Mouse (Mus musculus) midbrain, embryonic 11.5 days (tissue): ENCODE measurements around the gene Cbl. TPM values are rescaled to one million over a fixed set of nuclear protein-coding genes. Genes with fewer than 3 reads are reported as not detected.
"Not testable (repeated sequence)": the region's sequence is repeated elsewhere in the genome, so short reads cannot be mapped to it uniquely, and the experiment has no call there.

Experiments used
- ATAC-seq: fragments of 200-750 bp; cut with Nextera tagmentation; 2 replicates; pipeline ENCODE4 v1.8.0; 2017; ENCODE audit warnings: moderate TSS enrichment, moderate library complexity; ENCODE audit not compliant: low FRiP score
- DNase-seq: peaks from one replicate; pipeline ENCODE4 v3.0.0; 2015; ENCODE audit warnings: low spot score; ENCODE audit errors: missing footprints
- H3K27ac ChIP-seq: fragments of 300-500 bp; sonication (generic); 2 replicates; pipeline ENCODE4 v1.5.1; 2014; ENCODE audit warnings: low read depth, low read length
- H3K27me3 ChIP-seq: fragments of 300-500 bp; sonication (generic); 2 replicates; pipeline ENCODE4 v1.6.1; 2014; ENCODE audit warnings: mild to moderate bottlenecking, low read length, moderate library complexity, mixed read lengths; ENCODE audit not compliant: control insufficient read depth, insufficient read depth
- H3K36me3 ChIP-seq: fragments of 300-500 bp; sonication (generic); 2 replicates; pipeline ENCODE4 v1.6.1; 2014; ENCODE audit warnings: mild to moderate bottlenecking, low read length, moderate library complexity, mixed read lengths; ENCODE audit not compliant: control insufficient read depth, insufficient read depth
- H3K4me1 ChIP-seq: fragments of 300-500 bp; sonication (generic); 2 replicates; pipeline ENCODE4 v1.6.1; 2014; ENCODE audit warnings: low read length; ENCODE audit not compliant: control insufficient read depth, insufficient read depth
- H3K4me2 ChIP-seq: fragments of 300-500 bp; sonication (generic); 2 replicates; pipeline ENCODE4 v1.6.1; 2014; ENCODE audit warnings: mild to moderate bottlenecking, moderate library complexity
- H3K4me3 ChIP-seq: fragments of 300-500 bp; sonication (generic); 2 replicates; pipeline ENCODE4 v1.5.1; 2014; ENCODE audit warnings: low read depth, low read length
- H3K9ac ChIP-seq: fragments of 300-500 bp; sonication (generic); 2 replicates; pipeline ENCODE4 v1.6.1; 2014; ENCODE audit warnings: low read length
- H3K9me3 ChIP-seq: fragments of 300-500 bp; sonication (generic); 2 replicates; pipeline ENCODE4 v1.6.1; 2016; ENCODE audit warnings: low read length; ENCODE audit not compliant: control insufficient read depth
- WGBS: fragments of 180-500 bp; shearing (Covaris S2); extraction: QIAGEN DNeasy Blood & Tissue Kit; methylation state at CpG from one replicate; pipeline ENCODE4 v1.1.7; 2014; 5-methylcytosine and 5-hydroxymethylcytosine counted together
- polyA plus RNA-seq: library from polyadenylated mRNA; unstranded; fragments of >200 nt; fragmentation: Nextera tagmentation; extraction: Ambion mirVana; gene quantifications from 2 replicates; pipeline ENCODE4 v1.2.1, GENCODE M21; 2014

The Cbl gene
- polyA plus RNA-seq, 1 experiment from 2014 or later, result 20.9 TPM

- WGBS, result 76% methylated on average over 6 of the region's 6 CpGs
- DNase-seq (peak; percentile 21), ATAC-seq (no peak)
- Histone ChIP-seq H3K4me1 (no peaks in the 10 kb centered on the region), H3K27ac (no peak overlapping the region), H3K27me3 (no peaks in the 10 kb centered on the region), H3K4me3 (no peak overlapping the region), H3K9ac (no peak overlapping the region), H3K9me3 (no peaks in the 10 kb centered on the region), H3K4me2 (no peak overlapping the region), H3K36me3 (no peaks in the 10 kb centered on the region)
Measured at GRCm38 (mm10) chr9:44124317-44124716, 109.5 kb downstream of the Cbl start.

DNA sequence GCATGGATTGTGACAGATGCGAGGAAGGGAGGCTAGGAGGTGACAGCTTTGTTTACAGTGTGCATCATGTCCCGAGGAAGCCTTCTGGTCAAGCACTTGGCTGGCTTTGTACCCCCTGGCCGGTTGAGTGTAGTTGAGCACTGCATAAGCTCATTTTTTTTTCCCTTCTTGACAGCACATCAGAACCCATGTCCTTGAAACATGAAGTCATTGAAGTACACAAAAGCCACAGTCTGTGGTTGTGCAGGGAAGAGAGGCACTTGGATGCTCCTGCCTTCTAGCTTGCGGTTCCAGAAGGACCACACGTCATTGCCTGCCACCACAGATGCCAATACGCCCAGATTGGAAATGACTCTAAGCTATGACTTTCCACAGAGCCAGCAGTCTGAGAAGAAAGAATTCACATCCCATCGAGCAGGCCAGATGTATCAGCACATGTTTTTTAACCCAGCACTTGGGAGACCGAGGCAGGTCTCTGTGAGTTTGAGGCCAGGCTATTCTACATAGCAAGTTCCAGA lies 113.8 kb downstream of the Cbl start:
- no peak for DNase-seq
- no peaks in the 10 kb centered on the region for H3K4me1 ChIP-seq
- no peak overlapping the region for H3K4me2 ChIP-seq
- no peak overlapping the region for H3K27ac ChIP-seq
- H3K36me3 ChIP-seq, result no peaks in the 10 kb centered on the region
- no peak for ATAC-seq
- H3K27me3 ChIP-seq, result no peaks in the 10 kb centered on the region
- no peak overlapping the region for H3K4me3 ChIP-seq
- H3K9ac ChIP-seq, result no peak overlapping the region
- H3K9me3 ChIP-seq, result no peaks in the 10 kb centered on the region; the same call in 1 of the 2 replicates
- whole genome bisulfite sequencing, result 85% methylated on average over 8 of the region's 8 CpGs

- no peaks in the 10 kb centered on the region for H3K27me3 ChIP-seq
- no peak overlapping the region for H3K9ac ChIP-seq
- no peaks in the 10 kb centered on the region for H3K4me1 ChIP-seq
- 51% methylated on average over 5 of the region's 5 CpGs for WGBS
- ATAC-seq (no peak), DNase-seq (no peak)
- H3K27ac ChIP-seq, result no peak overlapping the region
- H3K4me3 ChIP-seq, result no peak overlapping the region
- no peaks in the 10 kb centered on the region; the same call in 1 of the 2 replicates for H3K9me3 ChIP-seq
- H3K36me3 ChIP-seq, result no peaks in the 10 kb centered on the region
- no peak overlapping the region for H3K4me2 ChIP-seq
Measured at GRCm38 (mm10) chr9:44119011-44119410, 114.8 kb downstream of the Cbl start.

DNA sequence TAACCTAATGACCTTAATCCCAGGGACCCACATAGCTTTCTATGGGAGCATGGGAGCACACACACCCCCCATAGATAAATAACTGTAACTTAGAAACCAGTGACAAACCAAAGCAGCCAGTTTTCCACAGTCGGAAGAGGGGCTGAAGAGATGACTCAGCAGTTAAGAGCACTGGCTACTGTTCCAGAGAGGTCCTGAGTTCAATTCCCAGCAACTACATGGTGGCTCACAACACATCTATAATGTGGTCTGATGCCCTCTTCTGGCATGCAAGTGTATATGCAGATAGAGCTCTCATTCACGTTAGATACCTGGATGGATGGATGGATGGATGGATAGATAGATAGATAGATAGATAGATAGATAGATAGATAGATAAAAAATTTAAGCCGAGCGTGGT lies 117.7 kb downstream of the Cbl start:
- Histone ChIP-seq H3K9me3 (no peaks in the 10 kb centered on the region; the same call in 1 of the 2 replicates), H3K27me3 (no peaks in the 10 kb centered on the region), H3K4me3 (no peak overlapping the region), H3K4me2 (no peak overlapping the region), H3K36me3 (no peaks in the 10 kb centered on the region), H3K4me1 (peaks cover 2% of the 10 kb centered on the region; the same call in 1 of the 2 replicates), H3K9ac (no peak overlapping the region), H3K27ac (no peak overlapping the region)
- ATAC-seq (no peak), DNase-seq (peak; percentile 73)
- WGBS, result 86% methylated on average over 4 of the region's 4 CpGs

DNA sequence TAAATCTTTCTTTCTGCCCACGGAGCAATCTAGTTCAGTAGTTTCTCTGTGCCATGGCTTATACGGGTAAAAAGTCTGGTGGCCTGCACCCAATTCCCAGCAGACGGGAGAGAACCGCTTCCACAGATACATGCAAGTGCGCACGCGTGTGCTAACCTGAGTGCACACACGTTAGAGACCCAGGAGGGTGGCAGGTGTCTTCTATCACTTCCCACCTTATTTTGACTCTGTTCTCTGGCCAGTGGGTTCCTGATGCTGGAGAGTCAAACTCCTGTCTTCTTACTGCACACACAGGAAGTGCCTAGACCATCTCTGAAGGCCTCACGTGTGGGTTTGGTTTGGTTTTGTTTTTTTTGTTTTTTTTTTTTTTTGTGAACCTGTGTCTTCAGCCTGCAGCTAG lies 118.2 kb downstream of the Cbl start:
- no peak overlapping the region for H3K4me3 ChIP-seq
- 90% methylated on average over 9 of the region's 9 CpGs for WGBS
- H3K27ac ChIP-seq, result no peak overlapping the region
- H3K4me2 ChIP-seq, result no peak overlapping the region
- H3K9me3 ChIP-seq, result no peaks in the 10 kb centered on the region; the same call in 1 of the 2 replicates
- ATAC-seq, result no peak
- H3K4me1 ChIP-seq, result peaks cover 2% of the 10 kb centered on the region
- no peaks in the 10 kb centered on the region for H3K27me3 ChIP-seq
- no peak overlapping the region for H3K9ac ChIP-seq
- no peak for DNase-seq
- no peaks in the 10 kb centered on the region for H3K36me3 ChIP-seq

DNA sequence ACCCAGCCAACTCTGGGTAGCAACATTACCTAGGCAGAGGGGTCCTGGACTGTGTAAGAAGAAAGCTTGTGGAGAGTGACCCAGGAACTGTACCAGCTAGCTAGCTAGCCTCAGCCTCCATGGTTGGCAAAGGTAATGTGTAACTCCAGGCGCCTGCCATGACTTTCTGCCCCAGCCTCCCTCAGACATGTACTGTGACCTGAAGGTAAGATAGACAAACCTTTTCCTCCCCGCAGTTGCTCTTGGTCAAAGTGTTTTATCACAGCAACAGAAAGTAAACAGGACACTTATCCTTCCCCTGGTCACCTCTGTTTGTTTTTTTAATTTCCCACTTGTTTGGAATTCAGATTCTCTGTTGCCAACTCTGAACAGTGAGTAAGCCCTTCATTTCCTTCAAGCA lies 119.4 kb downstream of the Cbl start:
- peaks cover 14% of the 10 kb centered on the region for H3K4me1 ChIP-seq
- H3K9ac ChIP-seq, result no peak overlapping the region
- H3K4me3 ChIP-seq, result no peak overlapping the region
- no peaks in the 10 kb centered on the region; the same call in 1 of the 2 replicates for H3K9me3 ChIP-seq
- DNase-seq (no peak), ATAC-seq (no peak)
- H3K4me2 ChIP-seq, result no peak overlapping the region
- H3K27ac ChIP-seq, result no peak overlapping the region
- H3K27me3 ChIP-seq, result no peaks in the 10 kb centered on the region
- no peaks in the 10 kb centered on the region for H3K36me3 ChIP-seq
- 95% methylated on average over 2 of the region's 2 CpGs for WGBS

DNA sequence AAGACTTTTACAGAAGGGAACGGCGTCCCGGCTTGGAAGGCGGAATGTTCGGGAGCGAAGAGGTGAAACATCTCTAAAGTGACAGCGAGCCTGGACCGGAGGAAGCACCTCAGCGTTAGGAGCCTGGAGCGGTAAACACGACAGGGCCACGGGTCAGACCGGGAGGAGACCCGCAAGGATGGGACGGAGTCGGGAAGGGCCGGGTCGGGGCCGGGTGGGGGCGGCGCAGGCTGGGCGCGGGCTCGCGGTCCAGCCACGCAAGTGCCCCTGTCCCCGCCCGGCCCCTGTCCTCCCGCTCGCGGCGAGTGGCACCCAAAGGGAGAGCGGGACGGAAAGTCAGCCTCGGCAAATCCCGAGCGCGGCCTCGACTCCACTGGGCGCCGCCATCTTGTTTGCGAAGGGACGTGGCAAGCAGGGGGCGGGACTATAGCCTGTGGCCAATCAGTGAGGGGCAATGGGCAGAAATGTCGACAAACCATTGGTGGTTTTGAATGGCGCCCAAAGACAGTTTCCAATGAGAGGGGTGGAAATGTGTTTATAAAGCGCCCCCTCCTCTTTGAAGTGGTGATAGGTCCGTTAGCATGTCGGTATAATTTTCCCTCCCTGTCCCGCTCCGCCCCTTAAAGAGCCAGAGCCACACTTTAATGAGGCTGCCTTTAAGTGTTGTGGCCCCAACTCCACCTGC lies 120.6 kb downstream of the Cbl start, which contains the start of the genes Gm49380 and Rnf26:
Gene Gm49380 (minus strand): TSS at position 396 of the 685 bp plus-strand sequence.
Gene Rnf26 (minus strand): TSS at position 413 of the 685 bp plus-strand sequence.
- Histone ChIP-seq H3K4me1 (peaks cover 22% of the 10 kb centered on the region), H3K9me3 (no peaks in the 10 kb centered on the region), H3K9ac (peak within 1 kb of the TSS; percentile 87), H3K4me3 (peak within 1 kb of the TSS; percentile 77), H3K27me3 (no peaks in the 10 kb centered on the region), H3K36me3 (no peaks in the 10 kb centered on the region), H3K27ac (no peak within 1 kb of the TSS; the same call in 1 of the 2 replicates), H3K4me2 (peak within 1 kb of the TSS; percentile 47)
- 2% methylated on average over 47 of the region's 51 CpGs for WGBS
- peak; percentile 95 for ATAC-seq
- DNase-seq, result peak; percentile 97

DNA sequence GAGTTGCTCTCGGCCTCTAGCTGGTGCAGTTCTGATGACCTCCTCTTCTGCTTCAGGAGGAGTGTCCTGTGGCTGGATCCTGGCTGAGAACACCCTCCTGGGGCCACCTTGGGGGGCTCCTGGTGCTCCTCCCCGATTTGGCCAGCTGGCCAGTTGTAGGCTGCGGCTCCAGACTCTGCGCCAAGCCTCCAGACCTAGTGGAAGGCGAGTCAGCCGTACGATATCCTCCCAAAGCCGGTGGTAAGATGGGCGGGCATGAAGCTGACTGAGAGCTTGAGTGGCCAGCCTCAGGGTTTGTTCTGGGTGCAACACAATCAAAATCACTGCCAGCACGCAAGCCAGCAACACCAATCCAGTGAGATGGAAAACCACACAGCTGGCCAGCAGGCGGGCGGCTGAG lies 121.9 kb downstream of the Cbl start:
- H3K36me3 ChIP-seq, H3K9ac ChIP-seq, H3K9me3 ChIP-seq, H3K4me3 ChIP-seq, H3K27ac ChIP-seq, H3K27me3 ChIP-seq, ATAC-seq, DNase-seq: not testable (repeated sequence)
- WGBS, result 70% methylated on average over 10 of the region's 12 CpGs
- Histone ChIP-seq H3K4me2 (peak overlapping the region; percentile 47), H3K4me1 (peaks cover 34% of the 10 kb centered on the region)

DNA sequence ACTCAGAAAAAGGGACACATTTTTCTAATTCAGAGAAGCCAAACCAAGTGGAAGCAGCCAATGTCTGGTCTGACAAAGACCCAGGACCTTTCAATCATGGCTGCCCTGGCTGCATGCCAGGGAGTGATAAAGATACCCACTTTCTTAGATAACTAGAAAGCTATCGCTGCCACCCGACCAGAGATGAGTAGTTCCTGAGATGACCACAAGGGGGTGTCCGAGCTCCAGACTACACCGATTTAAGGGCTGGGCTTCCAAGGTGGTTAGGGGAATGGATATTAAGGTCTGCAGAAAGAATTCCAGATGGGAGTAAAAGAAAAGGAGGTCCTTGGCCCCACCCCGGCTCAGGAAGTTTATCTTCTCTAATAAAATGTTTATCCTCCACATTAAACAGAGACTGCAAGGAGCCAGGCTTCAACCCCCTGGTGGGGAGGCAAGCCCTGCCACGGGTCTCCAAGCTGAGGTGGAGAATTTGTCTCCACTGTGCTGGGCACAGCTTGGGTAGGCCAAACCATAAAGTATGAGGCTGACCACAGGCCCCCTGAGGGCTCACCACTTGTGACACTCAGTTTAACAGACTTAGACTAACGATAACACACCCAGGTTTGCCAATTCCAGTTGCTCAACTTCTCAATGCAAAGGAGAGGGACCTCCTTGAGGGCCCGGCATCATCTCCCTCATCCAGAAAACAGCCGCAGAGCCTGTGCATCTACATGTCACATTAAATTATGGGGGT lies 124.3 kb downstream of the Cbl start:
- H3K9ac ChIP-seq, result no peak overlapping the region
- H3K4me1 ChIP-seq, result peaks cover 40% of the 10 kb centered on the region

More for the DNA sequence above, 124.3 kb downstream of the Cbl start:
- Histone ChIP-seq H3K36me3 (peaks cover 5% of the 10 kb centered on the region; the same call in 1 of the 2 replicates), H3K4me3 (no peak overlapping the region), H3K9me3 (no peaks in the 10 kb centered on the region), H3K27me3 (no peaks in the 10 kb centered on the region), H3K4me2 (peak overlapping the region; percentile 13; the same call in 1 of the 2 replicates), H3K27ac (no peak overlapping the region)
- DNase-seq (peak; percentile 97), ATAC-seq (no peak)
- 37% methylated on average over 9 of the region's 9 CpGs for WGBS
